Mouse (Mus musculus): Measurements from ENCODE around the gene Bub1b. TPM values are rescaled to one million over a fixed set of nuclear protein-coding genes. Genes with fewer than 3 reads are reported as not detected.
A peak's percentile ranks its signal among the peaks of the same experiment; 100 is the strongest.
"Not testable (repeated sequence)": the region's sequence is repeated elsewhere in the genome, so short reads cannot be mapped to it uniquely, and the experiment has no call there.

Bub1b gene
- 10 to 100 TPM in 3 of 26 experiments, 1 to 10 TPM in 22, under 1 TPM in 1; 0.62 to 37.3 (median 5.9) TPM for total RNA-seq (2018; cell fraction: chromatin; rRNA removed)
- 1 to 10 TPM; 1.5 to 6.9 (median 2.7) TPM for total RNA-seq (2018; cell fraction: cytosol; rRNA removed)
- total RNA-seq (2018; cell fraction: nucleus; rRNA removed) = 10 to 100 TPM in 1 of 26 experiments, 1 to 10 TPM in 25; 1.3 to 15.2 (median 4.0) TPM
- 2.2 to 9.4 TPM (median 7.8 TPM) in 3 replicates for polyA plus RNA-seq (2018)

- Histone ChIP-seq H3K4me3 (ENCODE audit: inconsistent target) (peak within 1 kb of the TSS; percentile 85), H3K36me3 (ENCODE audit: inconsistent target) (no peaks in the 10 kb centered on the region), H3K27ac (peak within 1 kb of the TSS; percentile 67), H3K79me2 (ENCODE audit: inconsistent target) (peaks cover 47% of the 10 kb centered on the region)
- WGBS (ENCODE audit: missing documents) = 5% methylated on average over 39 of the region's 41 CpGs
These were observed at the start of gene Bub1b for GRCm38 (mm10) chr2:118597673-118598568. Bub1b (plus strand) TSS chr2:118598211.

- Histone ChIP-seq H3K4me3 (ENCODE audit: inconsistent target) (peak overlapping the region; percentile 49), H3K79me2 (ENCODE audit: inconsistent target) (no peaks in the 10 kb centered on the region), H3K27ac (no peak overlapping the region), H3K36me3 (ENCODE audit: inconsistent target) (no peaks in the 10 kb centered on the region)
- 8% methylated on average over 18 of the region's 18 CpGs for WGBS (ENCODE audit: missing documents)
These were observed 49.4 kb upstream of the Bub1b start for GRCm38 (mm10) chr2:118548421-118549221.

- H3K79me2 ChIP-seq (ENCODE audit: inconsistent target) = no peaks in the 10 kb centered on the region
- no peaks in the 10 kb centered on the region for H3K36me3 ChIP-seq (ENCODE audit: inconsistent target)
- peak within 1 kb of the TSS; percentile 49 for H3K4me3 ChIP-seq (ENCODE audit: inconsistent target)
- peak within 1 kb of the TSS; percentile 2; the same call in 1 of the 2 replicates for H3K27ac ChIP-seq
- WGBS (ENCODE audit: missing documents) = 2% methylated on average over 33 of the region's 45 CpGs
These were observed 48.2 kb upstream of the Bub1b start, which contains the start of gene Bmf for GRCm38 (mm10) chr2:118549507-118550473. Bmf (minus strand) TSS chr2:118549687.

- H3K79me2 ChIP-seq (ENCODE audit: inconsistent target) = no peaks in the 10 kb centered on the region
- no peak overlapping the region for H3K4me3 ChIP-seq (ENCODE audit: inconsistent target)
- no peaks in the 10 kb centered on the region for H3K36me3 ChIP-seq (ENCODE audit: inconsistent target)
- no peak overlapping the region for H3K27ac ChIP-seq
- 91% methylated on average over 2 of the region's 2 CpGs for WGBS (ENCODE audit: missing documents)
These were observed 46.4 kb upstream of the Bub1b start for GRCm38 (mm10) chr2:118551606-118552005.

- Histone ChIP-seq H3K27ac (peak overlapping the region; percentile 46), H3K4me3 (ENCODE audit: inconsistent target) (peak overlapping the region; percentile 30)
- not testable (repeated sequence) for H3K79me2 ChIP-seq (ENCODE audit: inconsistent target); H3K36me3 ChIP-seq (ENCODE audit: inconsistent target)
- WGBS (ENCODE audit: missing documents) = 8% methylated on average over 6 of the region's 17 CpGs
These were observed 43.5 kb upstream of the Bub1b start for GRCm38 (mm10) chr2:118554356-118554990.

- WGBS (ENCODE audit: missing documents) = 96% methylated on average over 3 of the region's 3 CpGs
- H3K79me2 ChIP-seq (ENCODE audit: inconsistent target) = no peaks in the 10 kb centered on the region
- no peak overlapping the region for H3K27ac ChIP-seq
- H3K36me3 ChIP-seq (ENCODE audit: inconsistent target) = no peaks in the 10 kb centered on the region
- no peak overlapping the region for H3K4me3 ChIP-seq (ENCODE audit: inconsistent target)
These were observed 39.6 kb upstream of the Bub1b start for GRCm38 (mm10) chr2:118558426-118558825.

- Histone ChIP-seq H3K4me3 (ENCODE audit: inconsistent target) (no peak overlapping the region), H3K27ac (peak overlapping the region; percentile 14; the same call in 1 of the 2 replicates), H3K36me3 (ENCODE audit: inconsistent target) (no peaks in the 10 kb centered on the region), H3K79me2 (ENCODE audit: inconsistent target) (no peaks in the 10 kb centered on the region)
- WGBS (ENCODE audit: missing documents) = 78% methylated on average over 4 of the region's 4 CpGs
These were observed 36.0 kb upstream of the Bub1b start for GRCm38 (mm10) chr2:118562015-118562414.

- no peaks in the 10 kb centered on the region for H3K79me2 ChIP-seq (ENCODE audit: inconsistent target)
- no peaks in the 10 kb centered on the region for H3K36me3 ChIP-seq (ENCODE audit: inconsistent target)
- WGBS (ENCODE audit: missing documents) = 10% methylated on average over 3 of the region's 3 CpGs
- peak overlapping the region; percentile 14; the same call in 1 of the 2 replicates for H3K27ac ChIP-seq
- no peak overlapping the region for H3K4me3 ChIP-seq (ENCODE audit: inconsistent target)
These were observed 35.6 kb upstream of the Bub1b start for GRCm38 (mm10) chr2:118562431-118562830.

GRCm38 (mm10) chr2:118567179-118567578 lies 30.8 kb upstream of the Bub1b start:
- H3K79me2 ChIP-seq (ENCODE audit: inconsistent target) = no peaks in the 10 kb centered on the region
- no peak overlapping the region for H3K4me3 ChIP-seq (ENCODE audit: inconsistent target)
- H3K36me3 ChIP-seq (ENCODE audit: inconsistent target) = no peaks in the 10 kb centered on the region
- 31% methylated on average over 8 of the region's 8 CpGs for WGBS (ENCODE audit: missing documents)
- no peak overlapping the region for H3K27ac ChIP-seq

- WGBS (ENCODE audit: missing documents) = 25% methylated on average over 2 of the region's 2 CpGs
- Histone ChIP-seq H3K27ac (no peak overlapping the region), H3K4me3 (ENCODE audit: inconsistent target) (no peak overlapping the region), H3K36me3 (ENCODE audit: inconsistent target) (no peaks in the 10 kb centered on the region), H3K79me2 (ENCODE audit: inconsistent target) (no peaks in the 10 kb centered on the region)
These were observed 27.1 kb upstream of the Bub1b start for GRCm38 (mm10) chr2:118570939-118571338.

- no peaks in the 10 kb centered on the region for H3K79me2 ChIP-seq (ENCODE audit: inconsistent target)
- 86% methylated on average over 5 of the region's 9 CpGs for WGBS (ENCODE audit: missing documents)
- no peak overlapping the region for H3K27ac ChIP-seq
- H3K36me3 ChIP-seq (ENCODE audit: inconsistent target) = no peaks in the 10 kb centered on the region
- H3K4me3 ChIP-seq (ENCODE audit: inconsistent target) = no peak overlapping the region
These were observed 25.7 kb upstream of the Bub1b start for GRCm38 (mm10) chr2:118572183-118572836.

GRCm38 (mm10) chr2:118573135-118573534 lies 24.9 kb upstream of the Bub1b start:
- Histone ChIP-seq H3K36me3 (ENCODE audit: inconsistent target) (no peaks in the 10 kb centered on the region), H3K27ac (no peak overlapping the region), H3K79me2 (ENCODE audit: inconsistent target) (no peaks in the 10 kb centered on the region), H3K4me3 (ENCODE audit: inconsistent target) (no peak overlapping the region)
- WGBS (ENCODE audit: missing documents) = 61% methylated on average over 3 of the region's 3 CpGs

- 79% methylated on average over 5 of the region's 5 CpGs for WGBS (ENCODE audit: missing documents)
- H3K27ac ChIP-seq = no peak overlapping the region
- H3K79me2 ChIP-seq (ENCODE audit: inconsistent target) = no peaks in the 10 kb centered on the region
- no peak overlapping the region for H3K4me3 ChIP-seq (ENCODE audit: inconsistent target)
- H3K36me3 ChIP-seq (ENCODE audit: inconsistent target) = no peaks in the 10 kb centered on the region
These were observed 12.0 kb upstream of the Bub1b start for GRCm38 (mm10) chr2:118586013-118586412.

All from macrophage (primary cell).